Mouse (Mus musculus) kidney, adult 18-20 months (tissue): ENCODE measurements at regions not wholly inside any gene's neighbourhood (a gene's known extent, or its start where the extent isn't known, plus 50 kb on each side); places are given as distances from the start of the nearest gene placed in this dataset.

Experiments used
- DNase-seq: peaks from one replicate; pipeline ENCODE4 v3.0.0; 2021

- DNase-seq, result peak; percentile 6
Measured at GRCm38 (mm10) chr3:133877310-133877709, 332.4 kb upstream of the Tet2 start.

GRCm38 (mm10) chr3:133880626-133881025 lies 335.7 kb upstream of the Tet2 start:
- no peak for DNase-seq

- no peak for DNase-seq
Measured at GRCm38 (mm10) chr3:133901931-133902330, 334.4 kb upstream of the Cxxc4 start.

- DNase-seq, result no peak
Measured at GRCm38 (mm10) chr3:133922200-133922599, 314.1 kb upstream of the Cxxc4 start.

- DNase-seq, result no peak
Measured at GRCm38 (mm10) chr3:133965322-133965721, 271.0 kb upstream of the Cxxc4 start.

GRCm38 (mm10) chr3:133968176-133968575 lies 268.1 kb upstream of the Cxxc4 start:
- DNase-seq, result no peak

GRCm38 (mm10) chr3:133972774-133973173 lies 263.5 kb upstream of the Cxxc4 start:
- no peak for DNase-seq

- DNase-seq, result no peak
Measured at GRCm38 (mm10) chr3:133987681-133988080, 248.6 kb upstream of the Cxxc4 start.

GRCm38 (mm10) chr3:133993971-133994370 lies 242.3 kb upstream of the Cxxc4 start:
- DNase-seq, result no peak

- DNase-seq, result no peak
Measured at GRCm38 (mm10) chr3:133999965-134000364, 236.3 kb upstream of the Cxxc4 start.

- DNase-seq, result no peak
Measured at GRCm38 (mm10) chr3:134000595-134000994, 235.7 kb upstream of the Cxxc4 start.

GRCm38 (mm10) chr3:134014805-134015204 lies 221.5 kb upstream of the Cxxc4 start:
- no peak for DNase-seq

GRCm38 (mm10) chr3:134015412-134015811 lies 220.9 kb upstream of the Cxxc4 start:
- no peak for DNase-seq

- DNase-seq, result no peak
Measured at GRCm38 (mm10) chr3:134033862-134034261, 202.4 kb upstream of the Cxxc4 start.

GRCm38 (mm10) chr3:134036310-134036934 lies 199.9 kb upstream of the Cxxc4 start:
- DNase-seq, result no peak

- no peak for DNase-seq
Measured at GRCm38 (mm10) chr3:134050649-134051048, 185.6 kb upstream of the Cxxc4 start.

- DNase-seq, result no peak
Measured at GRCm38 (mm10) chr3:134082461-134082860, 153.8 kb upstream of the Cxxc4 start.

GRCm38 (mm10) chr3:134099471-134100125 lies 136.7 kb upstream of the Cxxc4 start:
- DNase-seq, result peak; percentile 5

GRCm38 (mm10) chr3:134102151-134102738 lies 134.0 kb upstream of the Cxxc4 start:
- no peak for DNase-seq

- no peak for DNase-seq
Measured at GRCm38 (mm10) chr3:134104625-134105024, 131.7 kb upstream of the Cxxc4 start.

- no peak for DNase-seq
Measured at GRCm38 (mm10) chr3:134105112-134105511, 131.2 kb upstream of the Cxxc4 start.

- no peak for DNase-seq
Measured at GRCm38 (mm10) chr3:134105567-134105966, 130.7 kb upstream of the Cxxc4 start.

- DNase-seq, result no peak
Measured at GRCm38 (mm10) chr3:134114501-134114900, 121.8 kb upstream of the Cxxc4 start.

- DNase-seq, result no peak
Measured at GRCm38 (mm10) chr3:134115007-134115406, 121.3 kb upstream of the Cxxc4 start.
